Mouse (Mus musculus) C2C12 (cell line): ENCODE measurements around the gene Pnrc1. TPM values are rescaled to one million over a fixed set of nuclear protein-coding genes. Genes with fewer than 3 reads are reported as not detected.
A peak's percentile ranks its signal among the peaks of the same experiment; 100 is the strongest.

ENCODE experiments used
- H3K27me3 ChIP-seq: one replicate; pipeline ENCODE4 v1.6.1; 2011; ENCODE audit not compliant: control insufficient read depth, insufficient read depth, insufficient read length
- H3K36me3 ChIP-seq: one replicate; pipeline ENCODE4 v1.6.1; 2011; ENCODE audit not compliant: control insufficient read depth, insufficient read depth
- H3K4me3 ChIP-seq: one replicate; pipeline ENCODE4 v1.5.1; 2011; ENCODE audit warnings: mild to moderate bottlenecking, control low read depth; ENCODE audit not compliant: poor library complexity, insufficient read depth, severe bottlenecking
- H3K79me2 ChIP-seq: one replicate; pipeline ENCODE4 v1.6.1; 2011; ENCODE audit not compliant: control insufficient read depth, insufficient read depth
- H3K79me3 ChIP-seq: one replicate; pipeline ENCODE4 v1.6.1; 2011; ENCODE audit warnings: low read depth, control low read depth
- H3ac ChIP-seq: one replicate; pipeline ENCODE3; 2011; ENCODE audit warnings: low read depth; ENCODE audit not compliant: control insufficient read depth, insufficient read length
- CEBPB ChIP-seq: IDR thresholded peaks from one replicate; pipeline ENCODE4 v1.6.1; 2011; ENCODE audit warnings: low read depth, mild to moderate bottlenecking, control low read depth, moderate library complexity
- CTCF ChIP-seq: IDR thresholded peaks from one replicate; pipeline ENCODE4 v1.5.1; 2011; ENCODE audit not compliant: control insufficient read depth, insufficient read depth, insufficient read length
- FOSL1 ChIP-seq: IDR thresholded peaks from one replicate; pipeline ENCODE4 v1.8.0; 2011; ENCODE audit warnings: mild to moderate bottlenecking, low read length; ENCODE audit not compliant: poor library complexity, insufficient read depth, severe bottlenecking
- MAX ChIP-seq: IDR thresholded peaks from one replicate; pipeline ENCODE4 v1.6.1; 2011; ENCODE audit warnings: mild to moderate bottlenecking, control low read depth
- MYOD1 ChIP-seq: IDR thresholded peaks from one replicate; pipeline ENCODE4 v1.6.1; 2011; ENCODE audit warnings: low read depth; ENCODE audit not compliant: control insufficient read depth, insufficient read length
- MYOG ChIP-seq: IDR thresholded peaks from one replicate; pipeline ENCODE4 v1.6.1; 2011; ENCODE audit not compliant: control insufficient read depth, insufficient read length; ENCODE audit errors: extremely low read depth
- USF1 ChIP-seq: IDR thresholded peaks from one replicate; pipeline ENCODE4 v1.6.1; 2011; ENCODE audit warnings: low read depth, mild to moderate bottlenecking, control low read depth, moderate library complexity
- polyA plus RNA-seq: library from polyadenylated mRNA; unstranded; fragments of >200 nt; fragmentation: generic; extraction: Trizol; gene quantifications from one replicate; pipeline ENCODE4 v1.2.1, GENCODE M21; 2012; ENCODE audit warnings: missing spikeins

Pnrc1 gene
- polyA plus RNA-seq, 1 experiment: 9.1 TPM

DNA sequence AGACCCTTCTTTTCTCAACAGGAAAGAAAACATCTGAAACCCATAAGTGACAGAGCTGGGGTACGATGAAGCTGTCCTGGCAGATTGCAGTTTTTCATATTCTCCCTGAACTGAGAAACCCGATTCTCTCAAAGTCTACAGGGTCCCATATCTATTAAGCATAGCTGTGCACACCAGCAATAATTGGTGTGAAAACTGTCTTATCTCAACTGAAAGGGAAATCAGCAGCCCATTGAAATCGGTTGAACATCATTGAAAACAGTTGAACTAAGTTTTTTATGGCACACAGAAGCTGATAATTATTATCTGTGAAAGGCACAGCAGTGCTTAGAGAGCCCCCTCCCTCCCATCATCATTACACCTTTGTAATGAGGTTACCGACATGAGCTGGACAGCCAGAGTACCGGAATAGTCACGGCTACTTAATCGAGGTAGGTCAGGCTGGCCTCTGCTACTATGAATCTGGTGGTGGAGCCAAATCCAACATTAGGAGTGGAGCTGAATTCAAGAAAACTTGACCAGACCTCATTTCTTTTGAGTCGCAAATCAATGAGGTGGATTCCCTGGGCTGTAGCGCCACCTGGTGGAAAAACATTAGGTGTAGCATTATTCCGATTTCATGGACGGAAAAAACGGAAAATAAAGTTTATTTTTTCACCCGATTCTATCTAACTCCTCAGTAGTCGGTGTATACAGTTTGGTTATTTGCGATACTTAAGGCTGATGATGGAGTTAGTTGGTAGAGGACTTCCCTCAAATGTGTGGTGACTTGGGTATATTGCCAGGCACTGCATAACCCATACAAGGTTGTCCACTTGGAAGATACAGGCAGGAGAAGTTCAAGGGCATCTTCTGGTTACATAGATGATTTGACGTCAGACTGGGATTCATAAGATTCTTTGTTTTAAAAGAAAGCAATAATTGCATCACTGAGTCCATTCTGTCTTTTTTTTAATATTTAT is 2.7 kb upstream of the Pnrc1 start:
- no peaks in the 10 kb centered on the region for H3K36me3 ChIP-seq
- TF ChIP-seq CTCF (peak; percentile 14), MYOD1 (no peak)
- H3K79me3 ChIP-seq: no peaks in the 10 kb centered on the region
- H3K4me3 ChIP-seq: no peak overlapping the region
- H3ac ChIP-seq: no peak overlapping the region
- H3K27me3 ChIP-seq: no peaks in the 10 kb centered on the region
- H3K79me2 ChIP-seq: no peaks in the 10 kb centered on the region

DNA sequence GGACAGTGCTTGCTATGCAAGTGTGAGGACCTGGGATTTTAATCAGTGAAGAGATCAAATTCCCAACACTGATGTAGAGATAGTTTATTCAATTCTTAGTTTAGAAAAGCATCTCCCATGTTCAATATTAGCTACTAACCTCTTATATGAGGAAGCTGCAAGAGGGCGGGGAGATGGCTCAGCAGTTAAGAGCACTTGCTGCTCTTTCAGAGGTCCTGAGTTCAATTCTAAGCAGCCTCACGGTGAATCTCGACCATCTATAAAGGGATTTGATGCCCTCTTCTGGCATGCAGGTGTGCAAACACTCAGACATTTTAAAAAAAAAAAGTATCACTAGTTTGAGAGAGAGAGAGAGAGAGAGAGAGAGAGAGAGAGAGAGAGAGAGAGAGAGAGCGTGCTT is 915 bp upstream of the Pnrc1 start:
- TF ChIP-seq MAX (no peak), FOSL1 (no peak), CTCF (no peak), USF1 (no peak), MYOG (no peak)
- H3K79me3 ChIP-seq: no peaks in the 10 kb centered on the region
- no peaks in the 10 kb centered on the region for H3K27me3 ChIP-seq
- no peak overlapping the region for H3ac ChIP-seq
- H3K4me3 ChIP-seq: no peak overlapping the region
- H3K36me3 ChIP-seq: no peaks in the 10 kb centered on the region
- no peaks in the 10 kb centered on the region for H3K79me2 ChIP-seq

DNA sequence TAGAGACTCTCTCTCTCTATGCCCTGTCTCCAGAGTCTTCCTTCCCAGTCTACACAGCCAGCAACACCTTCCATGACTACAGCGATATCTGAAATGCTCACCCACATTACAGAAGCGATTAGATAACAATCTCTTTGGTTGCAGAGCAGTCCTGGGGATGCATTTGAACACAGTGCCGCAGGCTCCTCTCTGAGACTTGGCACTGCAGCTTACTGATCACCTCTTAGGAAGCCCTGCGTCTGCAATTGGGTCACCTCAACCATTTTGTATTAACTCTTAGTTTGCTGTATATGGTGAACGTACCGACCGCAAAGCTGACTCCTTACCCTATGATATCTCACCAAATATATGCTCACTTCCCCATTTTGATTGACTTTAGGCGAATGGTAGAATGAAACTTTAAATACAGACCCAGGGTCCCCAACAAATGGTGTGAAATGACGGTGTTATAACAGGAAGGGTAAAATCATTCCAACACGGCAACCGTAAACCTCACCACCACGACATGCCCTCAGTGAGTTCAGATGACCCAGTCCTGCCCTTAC is 785 bp downstream of the Pnrc1 start:
- Histone ChIP-seq H3K79me3 (no peaks in the 10 kb centered on the region), H3K79me2 (no peaks in the 10 kb centered on the region), H3K36me3 (no peaks in the 10 kb centered on the region), H3K4me3 (no peak overlapping the region), H3ac (no peak overlapping the region), H3K27me3 (no peaks in the 10 kb centered on the region)
- TF ChIP-seq CEBPB (no peak), MYOD1 (no peak), CTCF (no peak), MYOG (no peak), USF1 (no peak), MAX (no peak), FOSL1 (no peak)

- no peak overlapping the region for H3ac ChIP-seq
- TF ChIP-seq FOSL1: no peak
- TF ChIP-seq CTCF: no peak
- no peak for TF ChIP-seq MAX
- TF ChIP-seq MYOG: no peak
- TF ChIP-seq CEBPB: no peak
- TF ChIP-seq MYOD1: no peak
- no peak for TF ChIP-seq USF1
These were observed 4.5 kb downstream of the Pnrc1 start for GRCm38 (mm10) chr4:33285448-33285847.

DNA sequence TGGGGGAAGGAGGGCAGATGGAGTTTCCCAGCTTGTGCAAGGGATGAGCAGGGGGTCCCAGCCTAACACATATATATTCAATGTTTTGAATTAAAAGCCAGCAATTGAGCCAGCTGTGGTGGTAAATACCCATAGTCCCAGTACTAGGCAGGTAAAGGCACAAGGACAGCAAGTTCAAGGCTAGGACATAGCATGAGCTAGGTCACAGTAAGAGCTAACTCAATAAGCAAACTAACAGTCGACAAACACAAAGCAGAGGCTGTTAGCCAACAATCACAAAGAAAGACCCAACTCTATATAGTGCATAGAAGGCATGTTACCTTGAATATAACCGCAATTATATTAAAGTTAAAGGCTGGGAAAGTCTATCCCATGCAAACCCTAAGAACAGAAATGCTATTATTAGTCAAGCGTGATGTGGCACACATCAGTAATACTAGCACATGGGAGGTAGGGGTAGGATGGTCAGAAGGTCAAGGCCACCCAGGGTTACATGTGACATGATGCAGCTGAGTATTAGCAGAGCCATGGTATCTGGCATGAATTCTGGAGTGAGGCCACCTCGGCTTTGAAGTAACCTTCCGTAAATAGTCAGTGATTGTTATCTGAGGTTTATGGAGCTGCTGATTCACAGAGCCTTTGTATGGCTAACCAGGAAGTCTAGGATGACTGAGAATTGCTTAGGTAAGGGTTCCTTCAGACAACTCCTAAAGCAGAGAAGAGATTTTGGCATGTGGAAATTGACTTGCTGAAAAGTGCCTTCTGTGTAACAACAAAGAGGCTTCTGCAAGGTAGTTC is 5.7 kb downstream of the Pnrc1 start:
- Histone ChIP-seq H3K27me3 (no peaks in the 10 kb centered on the region), H3ac (no peak overlapping the region), H3K79me2 (no peaks in the 10 kb centered on the region), H3K79me3 (no peaks in the 10 kb centered on the region), H3K36me3 (no peaks in the 10 kb centered on the region), H3K4me3 (no peak overlapping the region)
- TF ChIP-seq MAX (no peak), MYOG (no peak), MYOD1 (no peak)

More at GRCm38 (mm10) chr4:33285448-33285847, 4.5 kb downstream of the Pnrc1 start:
- no peaks in the 10 kb centered on the region for H3K79me3 ChIP-seq
- no peaks in the 10 kb centered on the region for H3K36me3 ChIP-seq
- H3K79me2 ChIP-seq: no peaks in the 10 kb centered on the region
- no peak overlapping the region for H3K4me3 ChIP-seq
- H3K27me3 ChIP-seq: no peaks in the 10 kb centered on the region
